Mouse (Mus musculus) midbrain, embryonic 11.5 days (tissue): ENCODE measurements around the gene Dmrtc2. TPM values are rescaled to one million over a fixed set of nuclear protein-coding genes. Genes with fewer than 3 reads are reported as not detected.

Experiments
- polyA plus RNA-seq: library from polyadenylated mRNA; unstranded; fragments of >200 nt; fragmentation: Nextera tagmentation; extraction: Ambion mirVana; gene quantifications from 2 replicates; pipeline ENCODE4 v1.2.1, GENCODE M21; 2014

Dmrtc2 gene
- polyA plus RNA-seq, 1 experiment from 2014 or later = not detected

Other genes starting within 250 kb of the Dmrtc2 start
- gene Lypd3, start 233.5 kb upstream of the Dmrtc2 start, polyA plus RNA-seq = 0.76 and 0.83 TPM in 2 replicates
- gene Tex101, start 193.4 kb upstream of the Dmrtc2 start, polyA plus RNA-seq = not detected in 2 replicates
- not detected in 2 replicates for gene BC049730, start 160.8 kb upstream of the Dmrtc2 start, polyA plus RNA-seq
- not detected in 2 replicates for gene Gm4763, start 143.1 kb upstream of the Dmrtc2 start, polyA plus RNA-seq
- gene Cd177, start 109.7 kb upstream of the Dmrtc2 start, polyA plus RNA-seq = not detected in 2 replicates
- not detected in 2 replicates for gene Ceacam10, start 92.9 kb upstream of the Dmrtc2 start, polyA plus RNA-seq
- 19.9 and 20.6 TPM in 2 replicates for gene Gm9844, start 7.8 kb upstream of the Dmrtc2 start, polyA plus RNA-seq
- gene Lypd4, start 116 bp upstream of the Dmrtc2 start, polyA plus RNA-seq = not detected in 2 replicates
- gene Rps19, start 14.3 kb downstream of the Dmrtc2 start, polyA plus RNA-seq = 1,753 and 1,929 TPM in 2 replicates
- gene Cd79a, start 27.3 kb downstream of the Dmrtc2 start, polyA plus RNA-seq = 0.12 and 0.14 TPM in 2 replicates
- gene Arhgef1, start 32.9 kb downstream of the Dmrtc2 start, polyA plus RNA-seq = 37.7 and 38.1 TPM in 2 replicates
- 2.0 and 2.2 TPM in 2 replicates for gene Gm4881, start 74.4 kb downstream of the Dmrtc2 start, polyA plus RNA-seq
- 108 and 110 TPM in 2 replicates for gene Rabac1, start 102.7 kb downstream of the Dmrtc2 start, polyA plus RNA-seq
- gene Atp1a3, start 135.9 kb downstream of the Dmrtc2 start, polyA plus RNA-seq = 34.4 and 36.0 TPM in 2 replicates
- 8.7 and 9.3 TPM in 2 replicates for gene Grik5, start 202.3 kb downstream of the Dmrtc2 start, polyA plus RNA-seq
- 20.3 and 22.9 TPM in 2 replicates for gene Zfp574, start 202.5 kb downstream of the Dmrtc2 start, polyA plus RNA-seq